Mouse (Mus musculus): ENCODE measurements around the gene Atxn1. TPM values are rescaled to one million over a fixed set of nuclear protein-coding genes. Genes with fewer than 3 reads are reported as not detected.

The Atxn1 gene
- 6.9 and 8.2 TPM in 2 replicates for polyA plus RNA-seq (2015; fragmentation: Nextera tagmentation; extraction: Ambion mirVana)

- whole genome bisulfite sequencing, result under 1% methylated on average over 35 of the region's 53 CpGs
- Histone ChIP-seq H3K9me3 (no peaks in the 10 kb centered on the region), H3K27ac (replicated peaks) (peak within 1 kb of the TSS; percentile 98), H3K4me1 (replicated peaks) (peaks cover 45% of the 10 kb centered on the region), H3K36me3 (no peaks in the 10 kb centered on the region), H3K9ac (peak within 1 kb of the TSS; percentile 98), H3K4me3 (peak within 1 kb of the TSS; percentile 89), H3K4me2 (peak within 1 kb of the TSS; percentile 85), H3K27me3 (peaks cover 8% of the 10 kb centered on the region)
- peak; percentile 79 for ATAC-seq (ENCODE audit: low read depth)
Observed at GRCm38 (mm10) chr13:45964853-45965593, at the start of gene Atxn1. Atxn1 (minus strand) TSS chr13:45965008.

GRCm38 (mm10) chr13:46011232-46011631 is 46.4 kb upstream of the Atxn1 start:
- H3K4me1 ChIP-seq (replicated peaks), result peaks cover 27% of the 10 kb centered on the region
- H3K36me3 ChIP-seq, result no peaks in the 10 kb centered on the region
- H3K9ac ChIP-seq, result no peak overlapping the region
- 0 out of 2 replicates have a peak, but pooled peaks cover 7% of the 10 kb centered on the region for H3K27me3 ChIP-seq
- no peak overlapping the region for H3K4me3 ChIP-seq
- no peaks in the 10 kb centered on the region for H3K9me3 ChIP-seq
- H3K27ac ChIP-seq (replicated peaks), result no peak overlapping the region
- no peak for ATAC-seq (ENCODE audit: low read depth)
- 38% methylated on average over 9 of the region's 9 CpGs for WGBS
- H3K4me2 ChIP-seq, result no peak overlapping the region

GRCm38 (mm10) chr13:46010075-46010474 is 45.3 kb upstream of the Atxn1 start:
- WGBS, result 82% methylated on average over 12 of the region's 12 CpGs
- peaks cover 38% of the 10 kb centered on the region for H3K4me1 ChIP-seq (replicated peaks)
- no peak overlapping the region for H3K9ac ChIP-seq
- H3K4me3 ChIP-seq, result no peak overlapping the region
- no peak overlapping the region for H3K27ac ChIP-seq (replicated peaks)
- no peaks in the 10 kb centered on the region for H3K36me3 ChIP-seq
- H3K9me3 ChIP-seq, result no peaks in the 10 kb centered on the region
- 0 out of 2 replicates have a peak, but pooled peaks cover 7% of the 10 kb centered on the region for H3K27me3 ChIP-seq
- ATAC-seq (ENCODE audit: low read depth), result no peak
- H3K4me2 ChIP-seq, result no peak overlapping the region

- peak overlapping the region; percentile 52 for H3K4me2 ChIP-seq
- peak overlapping the region; percentile 50 for H3K27ac ChIP-seq (replicated peaks)
- H3K9me3 ChIP-seq, result no peaks in the 10 kb centered on the region
- H3K9ac ChIP-seq, result peak overlapping the region; percentile 60
- H3K27me3 ChIP-seq, result 0 out of 2 replicates have a peak, but pooled peaks cover 7% of the 10 kb centered on the region
- peaks cover 38% of the 10 kb centered on the region for H3K4me1 ChIP-seq (replicated peaks)
- no peaks in the 10 kb centered on the region for H3K36me3 ChIP-seq
- H3K4me3 ChIP-seq, result peak overlapping the region; percentile 13
- 6% methylated on average over 30 of the region's 30 CpGs for WGBS
- ATAC-seq (ENCODE audit: low read depth), result no peak
Observed at GRCm38 (mm10) chr13:46008831-46009666, 44.2 kb upstream of the Atxn1 start.

- 0 out of 2 replicates have a peak, but pooled peaks cover 7% of the 10 kb centered on the region for H3K27me3 ChIP-seq
- ATAC-seq (ENCODE audit: low read depth), result peak; percentile 70
Observed at GRCm38 (mm10) chr13:46006211-46007102, 41.6 kb upstream of the Atxn1 start.

GRCm38 (mm10) chr13:46005656-46006055 is 40.8 kb upstream of the Atxn1 start:
- no peaks in the 10 kb centered on the region for H3K9me3 ChIP-seq
- no peak overlapping the region for H3K4me3 ChIP-seq
- H3K27ac ChIP-seq (replicated peaks), result peak overlapping the region; percentile 76
- H3K36me3 ChIP-seq, result no peaks in the 10 kb centered on the region
- H3K27me3 ChIP-seq, result 0 out of 2 replicates have a peak, but pooled peaks cover 7% of the 10 kb centered on the region
- H3K9ac ChIP-seq, result no peak overlapping the region
- 62% methylated on average over 7 of the region's 7 CpGs for WGBS
- ATAC-seq (ENCODE audit: low read depth), result no peak
- peak overlapping the region; percentile 31 for H3K4me2 ChIP-seq
- H3K4me1 ChIP-seq (replicated peaks), result peaks cover 38% of the 10 kb centered on the region

More at GRCm38 (mm10) chr13:46006211-46007102, 41.6 kb upstream of the Atxn1 start:
- WGBS, result 8% methylated on average over 4 of the region's 4 CpGs
- peak overlapping the region; percentile 76 for H3K27ac ChIP-seq (replicated peaks)
- H3K9me3 ChIP-seq, result no peaks in the 10 kb centered on the region
- H3K4me3 ChIP-seq, result no peak overlapping the region
- H3K9ac ChIP-seq, result no peak overlapping the region
- H3K4me2 ChIP-seq, result peak overlapping the region; percentile 31
- H3K36me3 ChIP-seq, result no peaks in the 10 kb centered on the region
- H3K4me1 ChIP-seq (replicated peaks), result peaks cover 38% of the 10 kb centered on the region

- H3K36me3 ChIP-seq, result no peaks in the 10 kb centered on the region
- no peak overlapping the region for H3K9ac ChIP-seq
- ATAC-seq (ENCODE audit: low read depth), result no peak
- H3K27me3 ChIP-seq, result no peaks in the 10 kb centered on the region
- H3K9me3 ChIP-seq, result 0 out of 2 replicates have a peak, but pooled peaks cover 3% of the 10 kb centered on the region
- 87% methylated on average over 5 of the region's 5 CpGs for WGBS
- H3K27ac ChIP-seq (replicated peaks), result no peak overlapping the region
- peaks cover 12% of the 10 kb centered on the region for H3K4me1 ChIP-seq (replicated peaks)
- H3K4me3 ChIP-seq, result no peak overlapping the region
- H3K4me2 ChIP-seq, result no peak overlapping the region
Observed at GRCm38 (mm10) chr13:46001356-46001755, 36.5 kb upstream of the Atxn1 start.

GRCm38 (mm10) chr13:45992953-45993352 is 28.1 kb upstream of the Atxn1 start:
- Histone ChIP-seq H3K4me2 (no peak overlapping the region), H3K9ac (no peak overlapping the region), H3K27ac (replicated peaks) (no peak overlapping the region), H3K4me3 (no peak overlapping the region), H3K27me3 (no peaks in the 10 kb centered on the region), H3K36me3 (no peaks in the 10 kb centered on the region), H3K9me3 (0 out of 2 replicates have a peak, but pooled peaks cover 3% of the 10 kb centered on the region), H3K4me1 (replicated peaks) (no peaks in the 10 kb centered on the region)
- no peak for ATAC-seq (ENCODE audit: low read depth)
- WGBS, result 88% methylated on average over 9 of the region's 9 CpGs

GRCm38 (mm10) chr13:45990486-45990885 is 25.7 kb upstream of the Atxn1 start:
- H3K4me3 ChIP-seq, result no peak overlapping the region
- H3K27me3 ChIP-seq, result no peaks in the 10 kb centered on the region
- H3K4me2 ChIP-seq, result no peak overlapping the region
- no peak overlapping the region for H3K27ac ChIP-seq (replicated peaks)
- H3K36me3 ChIP-seq, result no peaks in the 10 kb centered on the region
- no peak for ATAC-seq (ENCODE audit: low read depth)
- H3K9me3 ChIP-seq, result no peaks in the 10 kb centered on the region
- whole genome bisulfite sequencing, result 79% methylated on average over 5 of the region's 5 CpGs
- no peaks in the 10 kb centered on the region for H3K4me1 ChIP-seq (replicated peaks)
- H3K9ac ChIP-seq, result no peak overlapping the region

GRCm38 (mm10) chr13:45979246-45979645 is 14.4 kb upstream of the Atxn1 start:
- WGBS, result 31% methylated on average over 5 of the region's 5 CpGs
- Histone ChIP-seq H3K4me2 (no peak overlapping the region), H3K4me3 (no peak overlapping the region), H3K9ac (no peak overlapping the region), H3K9me3 (no peaks in the 10 kb centered on the region), H3K27me3 (no peaks in the 10 kb centered on the region), H3K36me3 (no peaks in the 10 kb centered on the region), H3K27ac (replicated peaks) (no peak overlapping the region), H3K4me1 (replicated peaks) (0 out of 2 replicates have a peak, but pooled peaks cover 2% of the 10 kb centered on the region)
- ATAC-seq (ENCODE audit: low read depth), result no peak

GRCm38 (mm10) chr13:45976894-45977293 is 12.1 kb upstream of the Atxn1 start:
- 0 out of 2 replicates have a peak, but pooled peaks cover 3% of the 10 kb centered on the region for H3K4me1 ChIP-seq (replicated peaks)
- no peak overlapping the region for H3K4me2 ChIP-seq
- H3K27me3 ChIP-seq, result no peaks in the 10 kb centered on the region
- H3K27ac ChIP-seq (replicated peaks), result no peak overlapping the region
- WGBS, result 31% methylated on average over 1 of the region's 1 CpGs
- no peak overlapping the region for H3K9ac ChIP-seq
- no peaks in the 10 kb centered on the region for H3K36me3 ChIP-seq
- ATAC-seq (ENCODE audit: low read depth), result no peak
- no peak overlapping the region for H3K4me3 ChIP-seq
- H3K9me3 ChIP-seq, result no peaks in the 10 kb centered on the region

Measured in neural tube, embryonic 13.5 days (tissue).